Mouse (Mus musculus) megakaryocyte, embryonic 14.5 days (primary cell): ENCODE measurements around the gene Ppp2r2c. TPM values are rescaled to one million over a fixed set of nuclear protein-coding genes. Genes with fewer than 3 reads are reported as not detected.
A peak's percentile ranks its signal among the peaks of the same experiment; 100 is the strongest.

Experiments
- H3K27me3 ChIP-seq: replicated peaks from 2 replicates; pipeline ENCODE3; 2012; ENCODE audit warnings: inconsistent platforms
- H3K36me3 ChIP-seq: replicated peaks from 2 replicates; pipeline ENCODE3; 2012; ENCODE audit warnings: low read length, inconsistent platforms, mixed read lengths
- H3K4me1 ChIP-seq: 2 replicates; pipeline ENCODE4 v1.6.1; 2012; ENCODE audit warnings: inconsistent platforms
- H3K4me3 ChIP-seq: replicated peaks from 2 replicates; pipeline ENCODE3; 2012; ENCODE audit warnings: moderate library complexity, mild to moderate bottlenecking, inconsistent platforms
- H3K9me3 ChIP-seq: 2 replicates; pipeline ENCODE4 v1.6.1; 2012; ENCODE audit warnings: inconsistent platforms
- FLI1 ChIP-seq: IDR thresholded peaks from 2 replicates; pipeline ENCODE4 v1.6.1; 2012; ENCODE audit warnings: low read length, inconsistent platforms, mixed read lengths
- GATA1 ChIP-seq: IDR thresholded peaks from 3 replicates; pipeline ENCODE4 v1.6.1; 2012; ENCODE audit warnings: mixed read lengths, low read length, inconsistent platforms, borderline replicate concordance
- polyA plus RNA-seq: library from polyadenylated mRNA; stranded (reverse); fragments of >175 nt; gene quantifications from 2 replicates; pipeline ENCODE4 v1.2.3, GENCODE M21; 2012; ENCODE audit warnings: low replicate concordance; ENCODE audit not compliant: insufficient read depth

Ppp2r2c gene
- polyA plus RNA-seq, result 0.09 TPM in 1 of 2 replicates, not detected in the other

- TF ChIP-seq GATA1 (no peak), FLI1 (no peak)
- H3K4me1 ChIP-seq, result peaks cover 18% of the 10 kb centered on the region
- no peaks in the 10 kb centered on the region for H3K36me3 ChIP-seq
- H3K4me3 ChIP-seq, result no peak within 1 kb of the TSS
- peaks cover 95% of the 10 kb centered on the region for H3K27me3 ChIP-seq
- H3K9me3 ChIP-seq, result peaks cover 21% of the 10 kb centered on the region
These were observed at the start of gene Ppp2r2c for GRCm38 (mm10) chr5:36868266-36869090. Ppp2r2c (plus strand) TSS chr5:36868513.

GRCm38 (mm10) chr5:36819742-36820141 is 48.6 kb upstream of the Ppp2r2c start:
- peaks cover 11% of the 10 kb centered on the region for H3K4me1 ChIP-seq
- H3K36me3 ChIP-seq, result peaks cover 100% of the 10 kb centered on the region
- no peak overlapping the region for H3K4me3 ChIP-seq
- no peaks in the 10 kb centered on the region for H3K27me3 ChIP-seq
- H3K9me3 ChIP-seq, result no peaks in the 10 kb centered on the region
- TF ChIP-seq FLI1 (no peak), GATA1 (no peak)

- H3K27me3 ChIP-seq, result no peaks in the 10 kb centered on the region
- TF ChIP-seq FLI1, result no peak
- no peak for TF ChIP-seq GATA1
- no peak overlapping the region for H3K4me3 ChIP-seq
- H3K9me3 ChIP-seq, result no peaks in the 10 kb centered on the region
- H3K36me3 ChIP-seq, result peaks cover 100% of the 10 kb centered on the region
- H3K4me1 ChIP-seq, result peaks cover 11% of the 10 kb centered on the region
These were observed 48.2 kb upstream of the Ppp2r2c start for GRCm38 (mm10) chr5:36820142-36820541.

GRCm38 (mm10) chr5:36822907-36823306 is 45.4 kb upstream of the Ppp2r2c start:
- H3K9me3 ChIP-seq, result no peaks in the 10 kb centered on the region
- no peak for TF ChIP-seq GATA1
- no peak for TF ChIP-seq FLI1

GRCm38 (mm10) chr5:36829098-36829497 is 39.2 kb upstream of the Ppp2r2c start:
- TF ChIP-seq GATA1, result no peak
- TF ChIP-seq FLI1, result no peak
- Histone ChIP-seq H3K9me3 (no peaks in the 10 kb centered on the region), H3K4me3 (no peak overlapping the region), H3K27me3 (no peaks in the 10 kb centered on the region), H3K4me1 (peaks cover 35% of the 10 kb centered on the region), H3K36me3 (peaks cover 55% of the 10 kb centered on the region)

More at GRCm38 (mm10) chr5:36822907-36823306, 45.4 kb upstream of the Ppp2r2c start:
- Histone ChIP-seq H3K4me1 (peaks cover 16% of the 10 kb centered on the region), H3K4me3 (no peak overlapping the region), H3K36me3 (peaks cover 100% of the 10 kb centered on the region), H3K27me3 (no peaks in the 10 kb centered on the region)

GRCm38 (mm10) chr5:36829913-36830879 is 38.1 kb upstream of the Ppp2r2c start, which contains the start of gene Man2b2:
Man2b2 (minus strand) TSS chr5:36830653.
- Histone ChIP-seq H3K4me1 (peaks cover 35% of the 10 kb centered on the region), H3K27me3 (peaks cover 2% of the 10 kb centered on the region), H3K36me3 (peaks cover 44% of the 10 kb centered on the region), H3K9me3 (no peaks in the 10 kb centered on the region), H3K4me3 (peak within 1 kb of the TSS; percentile 92)
- no peak for TF ChIP-seq FLI1
- TF ChIP-seq GATA1, result no peak

DNA sequence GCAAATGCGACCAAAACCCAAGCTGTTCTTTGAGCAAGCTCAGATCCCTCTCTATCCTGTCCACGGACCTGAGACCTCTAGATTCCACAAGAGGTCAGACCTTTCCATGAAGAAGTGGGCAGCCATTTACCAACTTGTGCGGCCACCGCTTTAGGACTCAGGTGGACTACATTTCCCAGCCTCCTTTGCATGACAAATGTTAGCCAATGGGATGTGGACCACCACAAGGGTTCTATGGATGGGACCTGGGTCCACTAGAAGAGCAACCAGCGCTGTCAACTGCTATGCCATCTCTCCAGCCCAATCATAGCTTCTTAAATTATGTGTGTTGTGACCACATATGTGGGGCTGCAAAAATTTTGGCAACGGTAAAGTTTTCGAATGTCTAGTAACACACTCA is 37.0 kb upstream of the Ppp2r2c start:
- H3K4me3 ChIP-seq, result no peak overlapping the region
- TF ChIP-seq FLI1 (no peak), GATA1 (no peak)

DNA sequence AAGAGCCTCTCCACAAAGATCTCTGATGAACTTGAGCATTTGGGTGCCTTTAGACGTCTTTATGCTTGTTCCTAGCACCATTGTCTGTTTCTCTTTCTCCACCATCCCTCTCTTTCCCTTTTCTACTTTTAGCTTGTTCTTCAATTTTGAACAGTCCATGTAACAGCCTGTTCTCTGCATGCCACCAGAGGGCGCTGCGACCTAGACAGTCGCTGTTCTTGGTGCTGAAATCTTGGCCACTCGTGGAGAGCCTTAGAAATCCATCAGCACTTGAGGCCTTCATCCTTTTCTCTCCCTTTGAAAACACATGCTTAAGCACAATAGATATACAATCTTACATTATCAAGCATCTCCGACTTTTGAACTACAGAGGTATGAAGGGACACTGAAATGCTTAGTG is 32.4 kb upstream of the Ppp2r2c start:
- Histone ChIP-seq H3K4me1 (peaks cover 4% of the 10 kb centered on the region), H3K4me3 (no peak overlapping the region), H3K9me3 (0 out of 2 replicates have a peak, but pooled peaks cover 2% of the 10 kb centered on the region), H3K36me3 (no peaks in the 10 kb centered on the region), H3K27me3 (peaks cover 10% of the 10 kb centered on the region)
- TF ChIP-seq FLI1, result no peak
- TF ChIP-seq GATA1, result no peak

More for the DNA sequence above, 37.0 kb upstream of the Ppp2r2c start:
- Histone ChIP-seq H3K27me3 (peaks cover 2% of the 10 kb centered on the region), H3K36me3 (peaks cover 33% of the 10 kb centered on the region), H3K9me3 (0 out of 2 replicates have a peak, but pooled peaks cover 2% of the 10 kb centered on the region), H3K4me1 (peaks cover 35% of the 10 kb centered on the region)

DNA sequence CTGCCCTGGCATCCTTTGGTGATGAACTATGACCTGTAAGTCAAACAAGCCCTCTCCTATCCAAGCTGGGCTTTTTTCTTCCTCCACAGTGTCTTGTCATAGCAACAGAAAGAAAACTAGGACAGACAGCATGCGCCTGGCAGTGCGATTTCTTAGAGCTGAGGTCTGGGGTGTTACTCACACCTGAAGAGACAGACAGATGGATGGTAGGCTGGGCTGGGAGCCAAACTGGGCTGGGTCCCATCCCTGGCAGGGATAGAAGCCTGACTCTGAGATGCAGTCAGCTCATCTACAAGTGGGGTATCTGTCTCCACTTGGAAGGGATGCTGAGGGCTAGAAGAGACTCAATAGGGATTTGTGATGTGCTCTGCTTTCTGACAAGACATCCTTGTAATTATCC is 29.3 kb upstream of the Ppp2r2c start:
- Histone ChIP-seq H3K9me3 (peaks cover 18% of the 10 kb centered on the region), H3K36me3 (no peaks in the 10 kb centered on the region), H3K4me1 (no peaks in the 10 kb centered on the region), H3K4me3 (no peak overlapping the region), H3K27me3 (peaks cover 12% of the 10 kb centered on the region)
- TF ChIP-seq FLI1, result no peak
